8 mouse cellular contexts compared by ENCODE assay signal in genomic region chr11:23306764-23307565, GRCm38 (mm10). TPM values are rescaled to one million over a fixed set of nuclear protein-coding genes. Genes with fewer than 3 reads are reported as not detected.
A peak's percentile ranks its signal among the peaks of the same experiment; 100 is the strongest.
DNase-seq lines count a peak whose midpoint lies in the region; ATAC-seq and TF ChIP-seq lines count a peak whose summit lies in the region.

Gene Usp34 (plus strand): TSS chr11:23306895.

- WGBS in cerebellum, adult 2 months: 2% methylated on average over 68 of the region's 80 CpGs
- WGBS in hindbrain, embryonic 11.5 days: under 1% methylated on average over 34 of the region's 80 CpGs

- no peaks in the 10 kb centered on the region for H3K9me3 ChIP-seq in hindbrain, embryonic 11.5 days (ENCODE audit: control insufficient read depth, low read length)

- peak within 1 kb of the TSS; percentile 68 for H3K4me3 ChIP-seq in cerebellum, adult 2 months (replicated peaks; ENCODE audit: insufficient read depth, low read depth, low read length)
- H3K4me3 ChIP-seq in hindbrain, embryonic 11.5 days (ENCODE audit: low read depth, low read length): peak within 1 kb of the TSS; percentile 89

- H3K9ac ChIP-seq in hindbrain, embryonic 11.5 days (ENCODE audit: low read depth, low read length): peak within 1 kb of the TSS; percentile 91

- no peaks in the 10 kb centered on the region for H3K36me3 ChIP-seq in hindbrain, embryonic 11.5 days (ENCODE audit: control insufficient read depth, insufficient read depth, low read length)

- H3K27ac ChIP-seq in cerebellum, adult 2 months (ENCODE audit: insufficient read depth, low read length): peak within 1 kb of the TSS; percentile 98
- H3K27ac ChIP-seq in hindbrain, embryonic 11.5 days (ENCODE audit: low read depth, low read length): peak within 1 kb of the TSS; percentile 98

- no peak for TF ChIP-seq POLR2A in cerebellum, adult 2 months (IDR thresholded peaks at IDR 0.05; ENCODE audit: borderline replicate concordance, insufficient read depth, low read length)

- peak within 1 kb of the TSS; percentile 48 for H3K4me2 ChIP-seq in hindbrain, embryonic 11.5 days (replicated peaks; ENCODE audit: low read depth, low read length)

- peak; percentile 67 for ATAC-seq in hindbrain, embryonic 11.5 days (ENCODE audit: low FRiP score)

- H3K27me3 ChIP-seq in cerebellum, adult 2 months (ENCODE audit: control insufficient read depth, insufficient read depth, low read length): no peaks in the 10 kb centered on the region
- no peaks in the 10 kb centered on the region for H3K27me3 ChIP-seq in hindbrain, embryonic 11.5 days (ENCODE audit: control insufficient read depth, insufficient read depth, low read length)

- no peak for TF ChIP-seq CTCF in cerebellum, adult 2 months (IDR thresholded peaks at IDR 0.05; ENCODE audit: borderline replicate concordance, insufficient read depth, low read depth, low read length)

- DNase-seq in Muller cell, postnatal 12 days (ENCODE audit: inconsistent ontology term): peak; percentile 82
- DNase-seq in cerebellum, adult 2 months: peak in 1 of 2 experiments; percentile 71
- peak; percentile 35 to 61 for DNase-seq in frontal cortex, postnatal 10 days (ENCODE audit: low spot score in 2 of 2)
- DNase-seq in hindbrain, embryonic 11.5 days (ENCODE audit: low spot score): peak; percentile 76
- peak; percentile 29 to 55 for DNase-seq in layer of hippocampus, postnatal 14 days (ENCODE audit: low spot score in 2 of 2)
- peak; percentile 77 for DNase-seq in lung, postnatal 36 days
- DNase-seq in retina, postnatal 1 day: peak; percentile 82
- peak; percentile 54 to 57 for DNase-seq in urinary bladder, adult 18-20 months (ENCODE audit: low spot score in 2 of 2)

- H3K4me1 ChIP-seq in cerebellum, adult 2 months (ENCODE audit: control insufficient read depth, insufficient read depth, low read length): peaks cover 3% of the 10 kb centered on the region; the same call in 1 of the 2 replicates
- H3K4me1 ChIP-seq in hindbrain, embryonic 11.5 days (replicated peaks; ENCODE audit: control insufficient read depth, insufficient read depth, low read length): no peaks in the 10 kb centered on the region

RNA-seq across cellular contexts. Expression of gene Usp34, which starts in this region (rescaled TPM):
- polyA plus RNA-seq in cerebellum, adult 2 months (2012; rRNA removed): 51.1 and 57.2 TPM in 2 replicates
- 37.9 and 48.3 TPM in 2 replicates for polyA plus RNA-seq in hindbrain, embryonic 11.5 days (2014; fragmentation: Nextera tagmentation; extraction: Ambion mirVana)
- total RNA-seq in layer of hippocampus, postnatal 14 days (2021): 100 to 1,000 TPM; 106 to 114 TPM
